Mouse (Mus musculus) kidney, embryonic 15.5 days (tissue): ENCODE results near the gene Dpysl5. TPM values are rescaled to one million over a fixed set of nuclear protein-coding genes. Genes with fewer than 3 reads are reported as not detected.

ENCODE experiments used
- ATAC-seq: fragments of 200-750 bp; cut with Nextera tagmentation; replicated peaks from 2 replicates; pipeline ENCODE4 v1.8.0; 2017; ENCODE audit warnings: moderate TSS enrichment; ENCODE audit not compliant: low FRiP score
- H3K27ac ChIP-seq: fragments of 300-500 bp; sonication (generic); 2 replicates; pipeline ENCODE4 v1.5.1; 2015; ENCODE audit warnings: mild to moderate bottlenecking, inconsistent platforms
- H3K27me3 ChIP-seq: fragments of 300-500 bp; sonication (generic); 2 replicates; pipeline ENCODE4 v1.6.1; 2015; ENCODE audit warnings: inconsistent platforms
- H3K36me3 ChIP-seq: fragments of 300-500 bp; sonication (generic); 2 replicates; pipeline ENCODE4 v1.6.1; 2015; ENCODE audit warnings: inconsistent platforms
- H3K4me1 ChIP-seq: fragments of 300-500 bp; sonication (generic); 2 replicates; pipeline ENCODE4 v1.6.1; 2015; ENCODE audit warnings: inconsistent platforms
- H3K4me2 ChIP-seq: fragments of 300-500 bp; sonication (generic); 2 replicates; pipeline ENCODE4 v1.6.1; 2015; ENCODE audit warnings: moderate library complexity, mild to moderate bottlenecking, inconsistent platforms
- H3K4me3 ChIP-seq: fragments of 300-500 bp; sonication (generic); replicated peaks from 2 replicates; pipeline ENCODE4 v1.5.1; 2015; ENCODE audit warnings: mild to moderate bottlenecking, inconsistent platforms
- H3K9ac ChIP-seq: fragments of 300-500 bp; sonication (generic); 2 replicates; pipeline ENCODE4 v1.6.1; 2015; ENCODE audit warnings: mild to moderate bottlenecking, inconsistent platforms
- H3K9me3 ChIP-seq: fragments of 300-500 bp; sonication (generic); replicated peaks from 2 replicates; pipeline ENCODE4 v1.6.1; 2016; ENCODE audit warnings: inconsistent platforms
- WGBS: fragments of 180-500 bp; shearing (Covaris S2); methylation state at CpG from one replicate; pipeline ENCODE4 v1.1.7; 2015; ENCODE audit warnings: mixed read lengths; 5-methylcytosine and 5-hydroxymethylcytosine counted together
- polyA plus RNA-seq: library from polyadenylated mRNA; unstranded; fragments of >200 nt; fragmentation: Nextera tagmentation; extraction: Ambion mirVana; gene quantifications from 2 replicates; pipeline ENCODE4 v1.2.1, GENCODE M21; 2015

The Dpysl5 gene
- polyA plus RNA-seq, 1 experiment from 2014 or later, result 7.7 TPM

DNA sequence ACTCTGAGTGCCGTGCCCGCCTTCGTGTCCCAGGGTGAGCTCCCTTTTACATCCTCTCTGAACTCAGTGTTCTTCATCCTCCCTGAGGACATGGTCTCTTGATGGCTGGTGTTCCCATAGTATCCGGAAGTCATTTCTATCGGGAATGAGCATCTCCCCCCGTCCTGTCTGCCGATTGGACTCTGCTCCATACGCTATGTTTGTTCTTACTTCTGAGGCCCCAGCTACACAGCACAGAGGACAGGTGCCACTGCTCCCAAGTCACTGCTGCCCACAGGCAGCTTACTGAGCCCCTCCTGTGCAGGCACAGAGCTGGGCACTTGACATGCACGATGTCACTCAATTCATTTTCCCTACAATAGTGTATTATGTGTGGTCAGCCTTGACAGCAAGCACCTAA lies 57.7 kb downstream of the Dpysl5 start:
- no peak for ATAC-seq
- H3K4me2 ChIP-seq, result no peak overlapping the region
- H3K4me1 ChIP-seq, result peaks cover 26% of the 10 kb centered on the region
- no peak overlapping the region for H3K27ac ChIP-seq
- H3K4me3 ChIP-seq, result no peak overlapping the region
- WGBS, result 70% methylated on average over 9 of the region's 9 CpGs
- H3K9me3 ChIP-seq, result no peaks in the 10 kb centered on the region
- H3K27me3 ChIP-seq, result 0 out of 2 replicates have a peak, but pooled peaks cover 6% of the 10 kb centered on the region
- H3K36me3 ChIP-seq, result no peaks in the 10 kb centered on the region
- no peak overlapping the region for H3K9ac ChIP-seq

- 6% methylated on average over 20 of the region's 20 CpGs for WGBS
- peaks cover 18% of the 10 kb centered on the region; the same call in 1 of the 2 replicates for H3K4me1 ChIP-seq
- H3K36me3 ChIP-seq, result no peaks in the 10 kb centered on the region
- H3K9me3 ChIP-seq, result no peaks in the 10 kb centered on the region
- peak overlapping the region; percentile 60 for H3K4me2 ChIP-seq
- no peak overlapping the region for H3K27ac ChIP-seq
- H3K27me3 ChIP-seq, result peaks cover 11% of the 10 kb centered on the region; the same call in 1 of the 2 replicates
- H3K4me3 ChIP-seq, result peak overlapping the region; percentile 32
- ATAC-seq, result peak; percentile 77
- no peak overlapping the region for H3K9ac ChIP-seq
Measured at GRCm38 (mm10) chr5:30774601-30775371, 63.4 kb downstream of the Dpysl5 start.

DNA sequence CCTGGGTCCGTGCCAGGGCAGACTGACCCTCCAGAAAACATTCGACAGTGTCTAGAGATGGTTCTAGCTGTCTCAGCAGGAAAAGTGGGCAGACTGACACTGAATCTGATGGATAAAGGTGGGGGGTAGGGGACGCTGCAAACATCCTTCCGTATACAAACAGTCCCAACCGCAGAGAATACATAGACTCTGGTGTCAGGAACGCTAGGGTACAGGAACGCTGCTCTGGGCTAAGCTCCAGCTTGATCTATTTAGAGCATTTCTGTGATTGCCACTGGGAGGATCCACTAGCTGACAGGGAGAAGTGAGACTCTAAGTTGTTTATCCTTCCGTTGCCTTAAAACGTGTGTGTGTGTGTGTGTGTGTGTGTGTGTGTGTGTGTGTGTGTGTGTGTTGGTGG lies 69.3 kb downstream of the Dpysl5 start:
- no peaks in the 10 kb centered on the region for H3K27me3 ChIP-seq
- no peaks in the 10 kb centered on the region for H3K4me1 ChIP-seq
- no peak overlapping the region for H3K4me3 ChIP-seq
- H3K9me3 ChIP-seq, result no peaks in the 10 kb centered on the region
- no peak overlapping the region for H3K4me2 ChIP-seq
- no peak overlapping the region for H3K27ac ChIP-seq
- no peak overlapping the region for H3K9ac ChIP-seq
- no peak for ATAC-seq
- H3K36me3 ChIP-seq, result no peaks in the 10 kb centered on the region
- 76% methylated on average over 9 of the region's 9 CpGs for WGBS

- Histone ChIP-seq H3K27ac (no peak overlapping the region), H3K9me3 (no peaks in the 10 kb centered on the region), H3K27me3 (no peaks in the 10 kb centered on the region), H3K9ac (no peak overlapping the region), H3K4me2 (no peak overlapping the region), H3K4me3 (no peak overlapping the region), H3K36me3 (no peaks in the 10 kb centered on the region), H3K4me1 (no peaks in the 10 kb centered on the region)
- no peak for ATAC-seq
- WGBS, result 77% methylated on average over 3 of the region's 3 CpGs
Measured at GRCm38 (mm10) chr5:30781147-30781546, 69.8 kb downstream of the Dpysl5 start.

- H3K27me3 ChIP-seq, result no peaks in the 10 kb centered on the region
- no peak overlapping the region for H3K9ac ChIP-seq
- no peak overlapping the region for H3K4me2 ChIP-seq
- no peaks in the 10 kb centered on the region for H3K36me3 ChIP-seq
- no peak overlapping the region for H3K27ac ChIP-seq
- 80% methylated on average over 5 of the region's 5 CpGs for WGBS
- no peak for ATAC-seq
- H3K4me1 ChIP-seq, result no peaks in the 10 kb centered on the region
- H3K9me3 ChIP-seq, result no peaks in the 10 kb centered on the region
- no peak overlapping the region for H3K4me3 ChIP-seq
Measured at GRCm38 (mm10) chr5:30787381-30787780, 76.0 kb downstream of the Dpysl5 start.

DNA sequence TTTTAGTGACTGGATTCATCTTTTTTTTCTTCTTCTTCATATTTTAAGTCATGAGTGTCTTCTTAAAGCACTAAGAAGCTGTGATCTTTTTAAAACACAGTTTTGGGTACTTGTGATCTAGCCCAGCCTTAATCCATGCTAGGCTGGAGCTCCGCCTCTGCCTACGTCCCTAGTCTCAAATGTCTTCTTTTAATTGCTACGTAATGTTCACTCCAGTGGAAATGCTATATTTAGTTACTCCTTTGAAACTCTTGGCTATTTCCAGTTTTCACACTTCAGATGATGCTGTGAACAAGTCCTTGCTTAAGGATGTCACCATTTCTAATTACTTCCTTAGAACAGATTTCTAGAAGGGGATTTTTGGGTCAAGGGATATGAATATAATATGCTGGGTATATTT lies 78.7 kb downstream of the Dpysl5 start:
- 65% methylated on average over 3 of the region's 3 CpGs for WGBS

DNA sequence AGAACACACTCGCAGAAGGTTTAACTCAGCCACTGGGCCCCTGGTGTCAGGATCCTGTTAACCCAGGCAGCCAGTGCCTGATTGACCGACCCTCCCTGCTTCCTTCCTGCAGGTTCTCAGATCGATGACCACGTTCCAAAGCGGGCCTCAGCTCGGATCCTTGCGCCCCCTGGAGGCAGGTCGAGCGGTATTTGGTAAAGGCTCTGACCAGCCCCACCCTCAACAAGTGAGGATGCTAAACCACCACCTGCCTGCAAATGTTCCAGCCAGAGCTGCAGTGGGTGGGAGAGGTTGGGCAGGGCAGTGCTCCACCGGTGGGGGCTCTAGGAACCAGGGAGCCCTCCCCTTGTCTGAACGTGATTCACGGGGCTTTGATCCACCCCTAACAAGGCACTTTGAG lies 84.8 kb downstream of the Dpysl5 start:
- H3K4me1 ChIP-seq, result peaks cover 6% of the 10 kb centered on the region; the same call in 1 of the 2 replicates
- H3K4me2 ChIP-seq, result no peak overlapping the region
- peaks cover 3% of the 10 kb centered on the region; the same call in 1 of the 2 replicates for H3K27me3 ChIP-seq
- H3K27ac ChIP-seq, result no peak overlapping the region
- peak; percentile 57; the same call in 1 of the 2 replicates for ATAC-seq
- 17% methylated on average over 12 of the region's 12 CpGs for WGBS
- H3K4me3 ChIP-seq, result no peak overlapping the region
- H3K9me3 ChIP-seq, result no peaks in the 10 kb centered on the region
- no peaks in the 10 kb centered on the region for H3K36me3 ChIP-seq
- no peak overlapping the region for H3K9ac ChIP-seq

More for the DNA sequence above, 78.7 kb downstream of the Dpysl5 start:
- H3K4me1 ChIP-seq, result no peaks in the 10 kb centered on the region
- H3K36me3 ChIP-seq, result no peaks in the 10 kb centered on the region
- no peak overlapping the region for H3K9ac ChIP-seq
- no peak overlapping the region for H3K4me3 ChIP-seq
- H3K4me2 ChIP-seq, result no peak overlapping the region
- H3K27ac ChIP-seq, result no peak overlapping the region
- ATAC-seq, result no peak
- H3K27me3 ChIP-seq, result no peaks in the 10 kb centered on the region
- H3K9me3 ChIP-seq, result no peaks in the 10 kb centered on the region

DNA sequence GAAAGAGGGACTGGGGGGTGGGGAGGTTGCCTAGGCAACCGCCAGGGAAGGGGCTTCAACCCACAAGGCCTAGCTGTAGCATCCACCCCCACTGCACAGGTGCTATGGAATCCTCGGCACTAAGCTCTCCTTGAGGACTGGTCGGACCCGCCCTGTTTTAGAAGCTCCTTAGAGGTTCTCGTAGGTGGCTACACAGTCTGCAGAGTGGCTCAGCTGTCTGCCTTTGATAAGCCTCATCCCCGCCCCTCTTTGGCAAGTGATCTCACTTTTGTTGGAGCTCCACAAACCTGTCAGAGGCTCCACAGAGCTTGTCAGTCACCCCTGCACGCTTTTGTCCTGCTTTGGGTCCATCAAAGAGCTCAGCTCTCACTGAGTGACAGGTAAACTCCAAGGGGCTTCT lies 86.1 kb downstream of the Dpysl5 start:
- H3K4me1 ChIP-seq, result peaks cover 6% of the 10 kb centered on the region; the same call in 1 of the 2 replicates
- 0 out of 2 replicates have a peak, but pooled peaks have one; percentile 53 for ATAC-seq
- no peak overlapping the region for H3K4me2 ChIP-seq
- no peak overlapping the region for H3K4me3 ChIP-seq
- H3K27me3 ChIP-seq, result peaks cover 3% of the 10 kb centered on the region; the same call in 1 of the 2 replicates
- 82% methylated on average over 7 of the region's 7 CpGs for WGBS
- no peak overlapping the region for H3K9ac ChIP-seq
- H3K9me3 ChIP-seq, result no peaks in the 10 kb centered on the region
- no peak overlapping the region for H3K27ac ChIP-seq
- H3K36me3 ChIP-seq, result no peaks in the 10 kb centered on the region

DNA sequence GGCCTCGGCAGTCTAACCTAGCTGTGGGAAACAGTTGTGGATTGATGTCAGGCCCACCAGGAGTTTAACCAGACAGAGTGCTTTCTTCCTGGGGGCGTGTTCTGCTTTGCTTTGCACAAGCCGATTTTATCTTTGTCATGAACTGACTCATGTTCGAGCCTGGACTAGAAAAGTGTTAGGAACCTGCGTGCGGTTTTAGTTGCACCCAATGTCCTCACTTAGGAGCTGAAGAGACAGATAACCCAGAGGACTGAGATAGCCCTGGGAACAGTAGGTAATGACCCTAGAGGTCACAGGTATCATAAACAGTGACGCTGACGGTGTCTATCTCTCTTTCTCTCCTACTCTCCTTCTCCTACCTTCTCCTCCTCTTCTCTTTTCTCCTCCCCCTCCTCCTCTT lies 86.6 kb downstream of the Dpysl5 start:
- H3K4me2 ChIP-seq, result no peak overlapping the region
- peaks cover 3% of the 10 kb centered on the region; the same call in 1 of the 2 replicates for H3K27me3 ChIP-seq
- H3K9me3 ChIP-seq, result no peaks in the 10 kb centered on the region
- no peak overlapping the region for H3K9ac ChIP-seq
- no peak overlapping the region for H3K4me3 ChIP-seq
- H3K27ac ChIP-seq, result no peak overlapping the region
- H3K4me1 ChIP-seq, result peaks cover 6% of the 10 kb centered on the region; the same call in 1 of the 2 replicates
- 80% methylated on average over 8 of the region's 8 CpGs for WGBS
- ATAC-seq, result no peak
- H3K36me3 ChIP-seq, result no peaks in the 10 kb centered on the region

DNA sequence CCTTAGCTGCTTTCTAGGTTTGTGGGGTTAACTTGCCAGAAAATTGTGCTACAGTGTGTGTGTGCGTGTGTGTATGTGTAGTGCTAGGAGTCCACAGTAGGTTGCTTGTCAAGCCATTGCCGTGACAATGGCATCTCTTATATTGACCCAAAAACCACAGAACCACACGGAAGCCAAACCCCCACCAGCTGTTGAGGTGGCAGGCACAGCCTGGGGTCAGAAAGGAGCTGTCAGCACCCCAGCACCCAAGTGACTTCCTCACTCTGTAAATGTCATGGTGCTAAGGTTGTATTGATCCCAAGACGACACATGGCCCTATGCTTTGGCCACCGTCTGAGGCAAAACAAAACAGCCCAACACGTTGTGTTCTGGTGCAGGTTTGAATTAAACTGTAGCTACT lies 87.6 kb downstream of the Dpysl5 start:
- Histone ChIP-seq H3K4me3 (no peak overlapping the region), H3K9ac (no peak overlapping the region), H3K9me3 (no peaks in the 10 kb centered on the region), H3K36me3 (no peaks in the 10 kb centered on the region), H3K4me1 (peaks cover 6% of the 10 kb centered on the region; the same call in 1 of the 2 replicates), H3K27ac (no peak overlapping the region), H3K27me3 (peaks cover 3% of the 10 kb centered on the region; the same call in 1 of the 2 replicates), H3K4me2 (no peak overlapping the region)
- ATAC-seq, result no peak
- 73% methylated on average over 6 of the region's 6 CpGs for WGBS

GRCm38 (mm10) chr5:30802724-30803467 lies 91.5 kb downstream of the Dpysl5 start:
- Histone ChIP-seq H3K4me3 (no peak overlapping the region), H3K4me2 (no peak overlapping the region), H3K27ac (no peak overlapping the region), H3K27me3 (no peaks in the 10 kb centered on the region; the same call in 1 of the 2 replicates), H3K9ac (no peak overlapping the region), H3K9me3 (no peaks in the 10 kb centered on the region), H3K36me3 (no peaks in the 10 kb centered on the region), H3K4me1 (no peaks in the 10 kb centered on the region)
- WGBS, result 80% methylated on average over 12 of the region's 12 CpGs
- no peak for ATAC-seq

DNA sequence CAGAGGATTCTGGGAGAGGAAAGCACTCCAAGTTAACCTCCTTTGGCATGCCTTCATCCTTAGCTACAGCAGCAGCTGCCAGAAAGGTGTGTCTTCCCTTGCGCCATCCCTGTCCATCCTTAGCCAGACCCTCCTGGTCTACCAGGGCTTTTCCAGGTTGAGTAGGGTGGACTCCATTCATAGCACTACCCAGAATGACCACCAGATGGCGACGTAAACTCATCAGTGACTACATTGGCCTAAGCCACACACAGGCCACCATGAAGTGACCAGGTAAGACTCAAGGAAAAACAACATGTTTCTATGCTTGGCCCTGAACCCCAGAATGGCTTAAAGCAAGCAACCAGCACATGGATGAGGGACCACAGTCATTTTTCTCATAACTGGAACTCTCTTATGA lies 94.7 kb downstream of the Dpysl5 start:
- peaks cover 12% of the 10 kb centered on the region for H3K27me3 ChIP-seq
- H3K4me3 ChIP-seq, result no peak overlapping the region
- no peaks in the 10 kb centered on the region for H3K4me1 ChIP-seq
- no peak overlapping the region for H3K27ac ChIP-seq
- no peak overlapping the region for H3K4me2 ChIP-seq
- WGBS, result 18% methylated on average over 3 of the region's 3 CpGs
- peak; percentile 86 for ATAC-seq
- H3K9ac ChIP-seq, result no peak overlapping the region
- no peaks in the 10 kb centered on the region for H3K36me3 ChIP-seq
- no peaks in the 10 kb centered on the region for H3K9me3 ChIP-seq
